Mouse (Mus musculus): ENCODE measurements around the gene Ifnar2. TPM values are rescaled to one million over a fixed set of nuclear protein-coding genes. Genes with fewer than 3 reads are reported as not detected.

Gene Ifnar2
- polyA plus RNA-seq, 1 experiment from 2014 or later = 35.3 TPM

DNA sequence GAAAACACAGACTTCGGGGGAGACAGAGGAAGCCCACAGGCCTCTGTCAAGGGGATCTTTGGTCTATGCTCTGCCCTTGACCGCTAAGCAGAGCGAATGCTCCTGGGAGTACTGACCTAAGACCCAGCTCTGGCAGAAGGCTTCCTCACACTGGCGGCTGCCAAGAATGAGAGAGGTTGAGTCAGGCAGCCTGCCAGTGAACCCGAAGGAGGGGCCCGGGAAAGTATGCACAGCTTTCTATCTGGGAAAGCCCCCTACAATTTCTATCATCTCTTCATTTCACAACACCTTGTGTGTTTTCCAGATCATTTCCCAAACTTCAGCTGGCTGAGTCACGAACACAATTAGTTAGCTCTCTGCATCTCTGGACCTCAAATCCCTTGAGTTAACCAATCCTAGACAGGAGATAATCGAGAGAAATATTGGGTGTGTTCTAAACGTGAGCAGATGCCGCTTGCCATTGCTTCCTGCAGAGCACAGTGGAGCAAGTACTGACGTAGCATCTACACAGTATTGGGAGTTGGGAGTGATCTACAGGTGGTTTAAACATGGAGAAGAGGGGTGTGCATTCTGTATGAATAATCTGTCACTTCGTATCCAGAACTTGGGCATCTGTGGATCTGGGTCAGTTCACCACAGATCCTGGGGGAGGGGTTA is 9.8 kb upstream of the Ifnar2 start:
- WGBS = 74% methylated on average over 12 of the region's 12 CpGs
- DNase-seq (ENCODE audit: low spot score) = no peak
- no peaks in the 10 kb centered on the region for H3K27me3 ChIP-seq (ENCODE audit: low read depth, poor library complexity, severe bottlenecking)

DNA sequence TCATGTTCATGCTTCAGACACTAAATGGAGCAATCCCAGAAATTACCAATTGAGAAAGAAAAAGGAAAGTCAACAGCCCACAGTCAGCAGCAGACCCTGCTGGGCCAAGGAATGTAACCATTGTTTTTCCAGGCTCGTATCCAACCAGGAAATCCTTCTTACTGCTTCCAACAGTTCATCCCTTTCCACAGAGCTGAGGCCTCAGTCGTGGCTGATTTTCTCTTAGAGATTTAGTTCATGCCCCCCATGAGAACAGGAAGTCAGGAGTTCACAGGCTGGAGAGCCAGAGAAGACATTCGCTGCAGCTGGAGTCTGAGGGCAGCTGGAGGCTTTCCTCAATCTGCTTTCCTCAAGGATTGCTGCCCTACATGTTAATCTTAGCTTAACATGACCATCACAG is 9.1 kb upstream of the Ifnar2 start:
- DNase-seq (ENCODE audit: low spot score) = no peak
- WGBS = 59% methylated on average over 3 of the region's 3 CpGs
- Histone ChIP-seq H3K36me3 (no peaks in the 10 kb centered on the region), H3K27me3 (ENCODE audit: low read depth, poor library complexity, severe bottlenecking) (no peaks in the 10 kb centered on the region), H3K9me3 (replicated peaks) (no peaks in the 10 kb centered on the region), H3K4me3 (no peak overlapping the region), H3K27ac (no peak overlapping the region), H3K4me1 (peaks cover 5% of the 10 kb centered on the region)

More for the DNA sequence above, 9.8 kb upstream of the Ifnar2 start:
- no peak overlapping the region for H3K27ac ChIP-seq
- H3K4me1 ChIP-seq = peaks cover 5% of the 10 kb centered on the region
- H3K36me3 ChIP-seq = no peaks in the 10 kb centered on the region
- H3K4me3 ChIP-seq = no peak overlapping the region
- H3K9me3 ChIP-seq (replicated peaks) = no peaks in the 10 kb centered on the region

DNA sequence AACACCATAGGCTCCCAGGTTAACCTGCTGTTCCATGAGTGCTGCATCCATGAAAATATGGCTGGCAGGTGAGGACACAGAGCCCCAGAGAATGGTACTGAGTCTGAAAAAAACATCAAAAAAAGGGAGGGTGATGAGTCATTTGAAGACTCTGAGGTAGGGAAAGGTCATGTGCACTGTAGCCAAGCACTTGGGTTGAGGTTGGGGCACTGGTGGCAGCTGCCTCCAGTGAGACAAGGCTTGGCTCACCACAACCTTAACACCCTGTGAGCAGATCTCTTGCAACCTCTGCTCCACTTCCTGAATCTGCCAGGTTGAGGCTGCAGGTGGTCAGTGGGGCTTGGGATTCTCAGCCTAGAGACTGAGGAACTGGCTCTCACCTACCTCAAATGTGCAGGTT is 6.0 kb upstream of the Ifnar2 start:
- Histone ChIP-seq H3K4me3 (no peak overlapping the region), H3K9me3 (replicated peaks) (no peaks in the 10 kb centered on the region), H3K36me3 (no peaks in the 10 kb centered on the region), H3K27me3 (ENCODE audit: low read depth, poor library complexity, severe bottlenecking) (no peaks in the 10 kb centered on the region), H3K4me1 (peaks cover 5% of the 10 kb centered on the region), H3K27ac (no peak overlapping the region)
- no peak for DNase-seq (ENCODE audit: low spot score)

DNA sequence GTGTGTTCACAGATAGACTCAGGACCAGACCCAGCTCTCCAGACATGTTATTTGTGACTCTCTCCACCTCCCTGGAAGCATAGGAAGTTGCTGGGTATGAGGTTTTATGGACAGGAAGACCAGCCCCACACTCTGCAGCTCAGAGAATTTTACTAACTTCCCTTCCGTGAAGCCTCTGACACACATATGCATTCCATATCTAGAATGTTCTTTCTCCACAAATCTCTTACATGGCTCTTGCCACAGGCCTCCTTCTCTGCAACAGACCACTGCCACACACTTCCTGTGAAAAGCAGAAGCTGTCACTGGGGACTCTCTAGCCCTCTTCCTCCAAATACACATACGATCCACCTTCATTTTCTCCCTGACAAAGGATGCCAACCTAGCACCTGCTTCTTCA is 5.5 kb upstream of the Ifnar2 start:
- WGBS = 90% methylated on average over 2 of the region's 2 CpGs
- H3K4me3 ChIP-seq = no peak overlapping the region
- no peaks in the 10 kb centered on the region for H3K9me3 ChIP-seq (replicated peaks)
- no peak for DNase-seq (ENCODE audit: low spot score)
- no peaks in the 10 kb centered on the region for H3K27me3 ChIP-seq (ENCODE audit: low read depth, poor library complexity, severe bottlenecking)
- peaks cover 3% of the 10 kb centered on the region for H3K4me1 ChIP-seq
- H3K27ac ChIP-seq = no peak overlapping the region
- H3K36me3 ChIP-seq = no peaks in the 10 kb centered on the region

DNA sequence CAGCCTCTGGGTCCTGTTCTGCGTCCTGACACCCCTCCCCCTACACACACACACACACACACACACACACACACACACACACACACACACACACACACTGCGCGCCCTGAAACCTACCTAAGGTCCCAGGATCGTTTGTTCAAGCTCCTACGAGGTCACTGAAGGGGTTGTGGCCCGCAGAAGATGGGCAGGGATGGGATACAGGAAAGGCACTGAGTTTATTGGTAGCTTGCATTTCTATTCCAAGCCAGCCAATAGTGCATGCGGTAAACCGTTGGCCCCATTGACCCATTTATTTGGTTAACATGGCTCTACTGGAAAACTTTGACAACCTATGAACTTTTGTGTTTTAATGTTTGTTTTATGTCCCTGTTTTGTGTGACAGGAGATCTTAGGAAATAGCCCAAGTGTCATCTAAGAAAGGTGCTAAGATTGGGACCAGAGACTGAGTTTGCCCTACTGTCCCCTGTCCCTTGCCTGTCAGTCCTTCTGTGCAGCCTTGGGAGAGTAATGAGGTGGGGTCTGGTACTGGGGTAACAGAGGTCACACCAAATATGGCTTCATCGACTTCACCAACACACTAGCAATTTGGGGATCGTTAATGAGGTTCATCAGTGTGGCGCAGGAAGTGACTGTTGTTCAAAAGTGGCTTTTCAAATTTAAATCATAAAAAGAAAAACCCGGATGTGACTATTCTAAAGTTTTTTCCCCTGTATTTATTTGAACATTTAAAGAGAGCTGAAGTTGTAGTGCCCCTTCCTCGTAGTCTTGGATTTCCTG is 1.1 kb downstream of the Ifnar2 start:
- Histone ChIP-seq H3K27ac (peak overlapping the region; percentile 96), H3K9me3 (replicated peaks) (no peaks in the 10 kb centered on the region), H3K4me3 (peak overlapping the region; percentile 84), H3K27me3 (ENCODE audit: low read depth, poor library complexity, severe bottlenecking) (no peaks in the 10 kb centered on the region), H3K4me1 (peaks cover 17% of the 10 kb centered on the region), H3K36me3 (peaks cover 28% of the 10 kb centered on the region)
- DNase-seq (ENCODE audit: low spot score) = no peak
- WGBS = 43% methylated on average over 13 of the region's 13 CpGs

DNA sequence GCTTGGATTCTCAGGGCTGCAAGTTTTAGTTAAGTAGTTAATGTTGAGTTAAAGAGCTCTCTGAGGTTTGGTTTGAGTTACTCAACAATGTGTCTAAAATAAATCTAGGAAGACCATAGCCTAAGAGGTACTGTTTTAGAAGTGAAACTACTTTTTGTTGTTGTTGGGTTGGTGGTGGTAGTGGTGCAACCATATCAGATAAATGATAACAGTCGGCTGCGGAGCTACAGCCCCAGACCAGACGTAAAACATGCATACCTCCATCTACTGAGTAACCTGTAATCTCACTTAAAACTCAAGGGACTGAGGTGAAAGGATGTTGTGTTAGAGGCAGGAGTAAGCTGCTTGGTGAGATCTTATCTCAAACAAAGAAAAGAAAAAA is 1.7 kb downstream of the Ifnar2 start:
- Histone ChIP-seq H3K4me1 (peaks cover 22% of the 10 kb centered on the region), H3K4me3 (peak overlapping the region; percentile 84; the same call in 1 of the 2 replicates), H3K27me3 (ENCODE audit: low read depth, poor library complexity, severe bottlenecking) (no peaks in the 10 kb centered on the region), H3K27ac (no peak overlapping the region), H3K36me3 (peaks cover 28% of the 10 kb centered on the region), H3K9me3 (replicated peaks) (no peaks in the 10 kb centered on the region)
- DNase-seq (ENCODE audit: low spot score) = no peak
- WGBS = 92% methylated on average over 3 of the region's 3 CpGs

DNA sequence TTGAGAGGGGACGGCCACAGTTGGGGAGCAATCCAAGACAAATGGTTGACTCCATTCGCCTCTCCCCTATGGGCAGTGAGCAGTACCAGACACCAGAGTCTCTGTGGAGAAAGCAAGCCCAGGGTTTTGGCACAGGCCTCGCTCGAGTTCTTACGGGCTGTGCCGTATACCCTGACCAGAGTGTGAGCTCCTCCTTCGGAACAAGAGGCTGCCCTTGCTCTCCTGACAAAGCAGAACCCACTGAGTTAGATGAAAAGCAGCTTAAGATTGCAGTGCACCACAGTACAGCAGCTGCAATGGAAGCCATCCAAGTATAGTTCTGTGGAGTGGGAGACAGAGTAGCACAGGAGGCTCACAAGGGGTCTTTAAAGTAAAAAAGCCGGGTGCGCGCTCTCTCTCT is 4.1 kb downstream of the Ifnar2 start:
- WGBS = 95% methylated on average over 10 of the region's 10 CpGs
- H3K4me1 ChIP-seq = peaks cover 23% of the 10 kb centered on the region
- DNase-seq (ENCODE audit: low spot score) = no peak
- H3K27me3 ChIP-seq (ENCODE audit: low read depth, poor library complexity, severe bottlenecking) = no peaks in the 10 kb centered on the region
- H3K4me3 ChIP-seq = no peak overlapping the region
- H3K9me3 ChIP-seq (replicated peaks) = no peaks in the 10 kb centered on the region
- H3K36me3 ChIP-seq = peaks cover 32% of the 10 kb centered on the region
- H3K27ac ChIP-seq = no peak overlapping the region

DNA sequence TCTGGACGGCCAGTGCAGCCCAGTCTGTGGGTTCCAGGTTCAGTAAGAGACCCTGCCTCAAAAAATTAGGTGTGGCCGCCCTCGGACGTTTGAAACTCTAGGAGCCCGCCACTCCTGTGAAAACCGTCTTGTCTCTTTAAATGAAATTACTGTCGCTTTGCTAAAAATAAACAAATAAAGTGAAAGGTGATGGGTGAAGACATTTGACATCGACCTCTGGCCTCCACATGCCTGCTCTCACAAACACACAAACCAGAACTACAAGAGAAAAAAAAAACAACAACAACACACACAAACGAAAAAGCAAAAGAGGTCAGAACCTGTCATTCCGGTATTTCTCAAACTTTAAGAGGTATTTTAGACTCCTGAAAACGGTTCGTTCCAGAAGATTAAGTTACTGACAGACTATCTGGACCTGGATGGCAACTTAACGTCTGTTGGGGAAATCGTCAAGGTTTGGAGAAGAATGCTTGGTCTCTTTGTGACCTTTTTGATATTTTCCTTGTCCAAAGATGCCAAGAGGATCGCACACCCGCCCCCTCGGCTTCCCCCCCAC is 5.9 kb downstream of the Ifnar2 start:
- H3K9me3 ChIP-seq (replicated peaks) = no peaks in the 10 kb centered on the region
- H3K27ac ChIP-seq = peak overlapping the region; percentile 30; the same call in 1 of the 2 replicates
- H3K4me3 ChIP-seq = no peak overlapping the region
- DNase-seq (ENCODE audit: low spot score) = no peak
- 58% methylated on average over 17 of the region's 17 CpGs for WGBS
- no peaks in the 10 kb centered on the region for H3K27me3 ChIP-seq (ENCODE audit: low read depth, poor library complexity, severe bottlenecking)
- H3K36me3 ChIP-seq = peaks cover 38% of the 10 kb centered on the region
- H3K4me1 ChIP-seq = peaks cover 15% of the 10 kb centered on the region

DNA sequence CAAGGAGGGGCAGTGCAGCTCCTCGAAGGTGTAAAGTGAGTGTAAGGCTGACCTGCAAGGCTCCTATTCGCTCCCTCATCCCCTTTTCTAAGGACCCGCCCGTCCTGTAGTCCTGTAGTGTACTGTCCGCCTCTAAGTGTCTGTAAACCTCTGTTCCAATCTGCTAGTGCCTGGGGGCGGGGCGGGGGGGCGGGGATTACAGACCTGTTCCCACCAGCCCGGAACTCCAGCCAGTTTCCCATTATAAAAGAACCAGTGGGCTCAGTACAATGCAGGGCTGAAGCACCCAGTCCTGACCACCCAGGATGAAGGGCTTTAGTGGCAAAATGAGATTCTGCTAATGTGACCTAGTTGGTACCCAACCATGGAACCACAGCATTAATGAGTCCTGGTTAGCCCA is 6.4 kb downstream of the Ifnar2 start:
- Histone ChIP-seq H3K27ac (peak overlapping the region; percentile 30; the same call in 1 of the 2 replicates), H3K27me3 (ENCODE audit: low read depth, poor library complexity, severe bottlenecking) (no peaks in the 10 kb centered on the region), H3K4me3 (no peak overlapping the region), H3K4me1 (peaks cover 11% of the 10 kb centered on the region), H3K36me3 (peaks cover 43% of the 10 kb centered on the region), H3K9me3 (replicated peaks) (no peaks in the 10 kb centered on the region)
- no peak for DNase-seq (ENCODE audit: low spot score)
- WGBS = 32% methylated on average over 9 of the region's 9 CpGs

DNA sequence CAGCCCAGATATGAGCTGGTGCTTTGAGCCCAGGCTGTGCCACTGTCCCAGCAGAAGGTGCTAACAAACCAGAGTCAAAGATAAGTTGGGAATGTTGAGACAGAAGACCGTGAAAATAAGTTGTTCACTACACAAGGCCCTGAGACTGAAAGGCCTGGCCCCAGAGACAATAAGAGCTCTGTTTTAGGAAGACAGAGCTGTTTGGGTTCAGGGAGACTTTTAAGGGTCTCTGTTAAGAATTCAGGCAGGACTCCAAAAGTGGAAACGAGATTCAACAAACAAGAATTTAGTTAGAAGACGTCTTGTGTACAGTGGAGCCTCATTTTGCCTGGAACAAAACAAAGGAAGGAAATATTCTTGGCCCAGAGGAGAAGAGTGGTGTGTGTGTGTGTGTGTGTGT is 6.8 kb downstream of the Ifnar2 start:
- Histone ChIP-seq H3K27me3 (ENCODE audit: low read depth, poor library complexity, severe bottlenecking) (no peaks in the 10 kb centered on the region), H3K4me3 (no peak overlapping the region), H3K9me3 (replicated peaks) (no peaks in the 10 kb centered on the region), H3K27ac (peak overlapping the region; percentile 30; the same call in 1 of the 2 replicates), H3K4me1 (peaks cover 8% of the 10 kb centered on the region), H3K36me3 (peaks cover 47% of the 10 kb centered on the region)
- DNase-seq (ENCODE audit: low spot score) = no peak
- 72% methylated on average over 3 of the region's 3 CpGs for WGBS

DNA sequence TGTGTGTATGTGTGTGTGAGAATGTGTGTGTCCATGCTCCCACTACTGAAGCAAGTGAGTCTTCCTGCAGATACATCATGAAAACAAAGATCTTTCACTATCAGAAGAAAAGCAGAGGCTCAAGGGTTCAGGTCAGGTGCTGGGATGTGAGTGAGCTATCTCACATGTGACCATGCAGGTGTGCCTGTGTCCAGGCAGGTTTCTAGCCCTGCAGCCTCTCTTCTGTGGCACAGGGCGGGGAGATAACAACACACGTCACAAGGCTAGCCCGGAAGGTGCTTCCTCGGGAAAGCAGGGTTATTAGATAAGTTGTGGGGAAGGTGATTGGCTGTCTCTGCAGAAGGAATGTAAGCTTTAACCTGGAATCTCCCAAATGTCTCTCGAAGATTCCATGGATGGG is 7.6 kb downstream of the Ifnar2 start:
- no peak overlapping the region for H3K27ac ChIP-seq
- peaks cover 8% of the 10 kb centered on the region for H3K4me1 ChIP-seq
- H3K9me3 ChIP-seq (replicated peaks) = no peaks in the 10 kb centered on the region
- H3K27me3 ChIP-seq (ENCODE audit: low read depth, poor library complexity, severe bottlenecking) = no peaks in the 10 kb centered on the region
- H3K4me3 ChIP-seq = no peak overlapping the region
- 83% methylated on average over 5 of the region's 5 CpGs for WGBS
- H3K36me3 ChIP-seq = peaks cover 49% of the 10 kb centered on the region
- no peak for DNase-seq (ENCODE audit: low spot score)

DNA sequence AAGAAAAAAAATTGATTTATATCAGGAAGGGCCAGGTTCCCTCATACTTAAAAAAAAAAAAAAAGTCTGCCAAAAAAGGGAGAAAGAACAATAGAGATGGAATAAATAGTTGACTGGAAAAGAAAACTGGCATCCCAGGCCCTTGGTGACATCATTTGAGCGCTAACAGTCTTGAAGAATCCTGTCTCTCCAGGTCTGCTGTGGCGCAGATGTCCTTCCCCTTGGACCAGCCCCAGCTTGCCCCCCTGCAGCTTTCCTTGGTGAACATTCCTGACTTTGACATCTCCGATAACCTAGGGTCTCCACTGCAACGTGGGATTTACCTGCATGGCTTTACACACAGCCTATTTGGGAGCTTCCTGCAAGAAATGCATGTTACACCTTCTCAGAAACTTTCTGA is 9.0 kb downstream of the Ifnar2 start:
- Histone ChIP-seq H3K36me3 (peaks cover 49% of the 10 kb centered on the region), H3K27me3 (ENCODE audit: low read depth, poor library complexity, severe bottlenecking) (no peaks in the 10 kb centered on the region), H3K4me3 (no peak overlapping the region), H3K4me1 (peaks cover 8% of the 10 kb centered on the region), H3K9me3 (replicated peaks) (no peaks in the 10 kb centered on the region), H3K27ac (no peak overlapping the region)
- DNase-seq (ENCODE audit: low spot score) = no peak
- WGBS = 76% methylated on average over 4 of the region's 4 CpGs

DNA sequence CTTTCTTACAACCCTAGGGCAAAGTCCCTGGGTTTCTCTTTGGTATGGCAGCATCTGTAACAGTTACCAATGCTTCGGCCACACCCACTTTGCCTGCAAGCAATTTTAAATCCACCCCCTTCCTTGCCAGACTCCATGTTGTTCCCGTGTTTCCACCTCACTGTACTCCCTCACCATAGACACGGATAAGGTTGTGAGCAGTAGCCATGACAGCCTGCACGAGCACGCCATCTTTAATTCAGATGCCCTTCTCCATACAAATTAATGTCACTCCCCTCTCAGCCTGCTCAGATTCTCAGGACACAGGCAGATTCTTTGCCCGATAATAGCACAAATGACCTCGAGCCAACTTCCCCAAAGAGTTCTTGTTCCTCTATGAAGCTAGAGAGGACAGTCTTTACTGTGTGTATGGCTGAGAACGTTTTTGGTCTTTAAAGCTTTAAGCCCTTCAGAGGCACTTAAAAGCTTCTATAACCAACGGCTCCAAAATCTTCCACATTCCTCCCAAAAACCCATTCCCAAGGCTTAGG is 9.7 kb downstream of the Ifnar2 start:
- whole genome bisulfite sequencing = 92% methylated on average over 9 of the region's 9 CpGs
- Histone ChIP-seq H3K36me3 (peaks cover 50% of the 10 kb centered on the region), H3K4me3 (no peak overlapping the region), H3K27me3 (ENCODE audit: low read depth, poor library complexity, severe bottlenecking) (no peaks in the 10 kb centered on the region), H3K27ac (no peak overlapping the region), H3K4me1 (peaks cover 8% of the 10 kb centered on the region), H3K9me3 (replicated peaks) (no peaks in the 10 kb centered on the region)
- no peak for DNase-seq (ENCODE audit: low spot score)
